Mouse (Mus musculus) ES-E14 (cell line): ENCODE measurements at regions not wholly inside any gene's neighbourhood (a gene's known extent, or its start where the extent isn't known, plus 50 kb on each side); places are given as distances from the start of the nearest gene placed in this dataset.

ENCODE experiments used
- CHD2 ChIP-seq: IDR thresholded peaks from 2 replicates; pipeline ENCODE4 v1.6.1; 2014; ENCODE audit warnings: mild to moderate bottlenecking, low read depth, low read length, inconsistent platforms
- ZNF384 ChIP-seq: IDR thresholded peaks from 2 replicates; pipeline ENCODE4 v1.6.1; 2012; ENCODE audit warnings: low read depth, low read length, inconsistent platforms

GRCm38 (mm10) chr10:83864591-83864990 lies 141.9 kb downstream of the 1500009L16Rik start:
- TF ChIP-seq ZNF384: no peak
- TF ChIP-seq CHD2: no peak
